Mouse (Mus musculus) thymus, postnatal 14 days (tissue): ENCODE data around the gene Rap1gap2.

Source experiments
- DNase-seq: peaks from one replicate; pipeline ENCODE4 v3.0.0; 2021

Rap1gap2 gene

DNA sequence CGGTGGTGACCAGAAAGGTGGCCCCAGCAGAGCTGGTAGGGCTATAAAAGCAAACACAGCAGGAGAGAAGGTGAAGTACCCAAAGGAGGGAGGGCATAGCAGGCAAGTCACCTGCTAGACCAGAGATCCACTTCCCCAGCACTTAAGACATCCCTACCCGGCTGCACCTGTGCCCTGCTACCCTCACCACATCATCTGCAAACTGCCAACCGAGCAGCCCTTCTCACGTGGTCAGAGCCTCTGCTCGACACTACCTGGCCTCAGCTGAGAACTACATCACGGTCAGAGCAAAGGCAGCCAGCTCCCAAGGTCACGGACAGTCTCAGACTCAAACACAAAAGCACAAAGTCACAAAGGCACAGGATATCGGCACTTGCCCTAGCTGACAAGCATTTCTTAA, 116.8 kb downstream of the Rap1gap2 start:
- DNase-seq: no peak

DNA sequence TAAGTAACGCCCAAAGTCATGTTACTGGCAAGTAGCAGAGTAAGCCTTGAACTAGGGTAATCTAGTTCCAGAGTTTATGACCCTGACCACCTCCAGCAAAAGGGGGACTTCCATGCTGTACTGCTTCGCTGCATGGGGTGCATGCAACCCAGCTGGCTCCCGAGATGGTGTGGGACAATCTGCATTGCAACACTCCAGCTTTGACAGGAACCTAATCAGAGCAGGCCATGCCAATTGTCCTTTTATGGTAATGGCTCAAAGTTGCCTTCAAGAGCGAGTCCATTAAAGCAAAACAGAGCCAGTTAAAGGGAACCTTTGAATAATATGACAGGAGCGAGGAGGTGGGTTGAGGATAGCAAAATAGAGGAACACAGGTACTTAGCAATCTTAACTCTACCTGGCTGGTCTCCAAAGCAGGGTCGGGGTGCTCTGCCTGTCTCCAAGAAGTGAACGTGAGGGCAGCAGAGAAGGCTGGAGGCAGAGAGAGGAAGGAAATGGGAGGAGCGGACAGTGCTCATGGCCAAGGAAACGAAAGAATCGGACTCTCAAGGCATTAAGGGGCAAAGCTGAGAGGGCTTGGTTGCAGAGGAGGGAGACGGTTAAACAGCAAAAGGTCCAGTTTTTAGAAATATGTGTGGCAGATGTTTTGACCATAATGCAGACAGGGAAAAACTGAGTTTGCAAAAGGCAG, 117.4 kb downstream of the Rap1gap2 start:
- DNase-seq: no peak

DNA sequence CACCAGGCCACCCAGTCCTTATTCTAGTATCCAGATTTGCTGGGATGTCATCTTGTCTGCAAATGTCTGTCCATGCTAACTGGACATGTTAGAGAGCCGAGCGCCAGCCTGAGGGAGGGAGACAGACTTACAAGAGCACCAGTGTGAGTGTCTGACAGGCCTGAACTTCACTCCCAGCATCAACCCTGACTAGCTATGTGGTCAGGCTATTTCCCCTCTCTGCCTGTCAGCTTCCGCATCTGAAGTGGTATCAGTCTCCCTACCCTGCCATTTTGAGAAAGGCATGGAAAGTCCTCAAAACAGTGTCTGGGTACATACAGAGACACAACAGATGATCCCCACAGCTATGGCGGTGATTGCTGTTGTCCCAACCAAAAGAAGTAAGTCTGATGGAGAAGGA, 119.6 kb downstream of the Rap1gap2 start:
- DNase-seq: no peak

DNA sequence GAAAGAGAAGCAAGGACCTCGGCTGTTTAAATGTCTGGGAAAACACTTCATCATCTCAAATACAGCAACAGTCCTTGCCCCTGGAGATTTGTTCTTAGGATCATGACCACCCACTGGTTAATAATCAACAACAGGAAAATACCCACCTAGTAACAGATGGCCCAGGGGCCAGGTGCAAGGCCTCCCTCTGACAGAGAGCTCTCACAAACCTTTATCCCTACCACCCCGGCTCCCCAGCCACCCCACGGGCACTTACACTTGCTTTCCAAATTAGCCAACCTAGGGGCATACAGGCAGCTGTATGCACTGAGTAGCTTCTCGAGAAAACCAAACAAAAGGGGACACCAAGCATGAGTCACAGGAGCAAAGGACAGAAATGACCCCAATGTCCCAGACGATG, 121.5 kb downstream of the Rap1gap2 start:
- DNase-seq: no peak

DNA sequence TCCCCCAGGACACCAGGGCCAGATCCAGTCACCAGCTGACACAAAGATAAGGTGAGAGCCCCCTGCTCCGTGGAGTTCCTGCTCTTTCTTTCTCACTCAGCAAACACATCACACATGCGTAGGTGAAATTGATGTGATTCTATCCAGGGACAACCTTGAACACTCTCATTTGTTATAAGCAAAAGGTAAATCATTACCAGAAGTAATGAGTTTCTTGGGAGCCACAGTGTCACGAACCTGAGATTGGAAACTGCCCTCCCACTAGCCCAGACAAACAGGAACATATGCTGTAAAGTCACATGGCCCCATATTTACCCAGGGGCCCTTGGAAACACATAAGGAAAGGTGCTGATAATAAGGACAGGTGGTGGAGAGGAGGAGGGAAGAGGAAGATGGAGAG, 122.8 kb downstream of the Rap1gap2 start:
- DNase-seq: no peak

DNA sequence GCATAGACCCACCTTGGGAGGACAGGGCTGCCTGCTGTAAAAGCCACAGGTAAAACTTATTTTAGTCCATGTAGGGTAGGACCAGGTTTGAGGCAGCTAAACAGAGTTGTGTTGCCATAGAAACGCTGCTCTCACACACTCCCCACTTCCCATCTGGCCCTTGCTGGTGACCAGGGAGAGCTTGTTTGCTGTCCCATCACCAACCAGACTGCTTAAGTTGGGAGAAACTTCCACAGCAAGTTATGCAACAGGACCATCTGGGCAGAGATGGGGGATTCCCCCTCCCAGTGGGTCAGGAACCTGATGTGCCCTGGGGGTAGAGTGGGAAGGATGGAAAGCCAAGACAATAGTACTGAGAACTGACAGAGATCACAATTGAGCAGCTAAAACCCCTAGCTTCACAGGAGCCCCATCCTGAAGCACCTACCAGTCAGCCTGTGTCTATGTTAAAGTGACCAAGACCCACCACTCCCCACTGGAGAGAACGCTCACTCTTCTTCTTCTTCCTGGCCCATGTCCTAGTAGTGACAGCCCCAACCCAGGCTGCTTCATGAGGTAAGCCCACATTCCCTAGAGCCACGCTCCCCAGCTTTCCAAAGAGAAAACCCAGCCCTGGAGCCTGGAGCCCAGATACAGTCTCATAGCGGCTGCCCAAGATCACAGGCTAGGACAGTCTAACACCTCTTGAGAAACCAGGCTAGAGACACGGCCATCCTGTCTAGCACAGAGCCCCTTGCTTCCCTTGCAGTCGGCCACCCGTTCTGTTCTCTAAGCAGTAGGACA, 125.1 kb downstream of the Rap1gap2 start:
- DNase-seq: no peak

DNA sequence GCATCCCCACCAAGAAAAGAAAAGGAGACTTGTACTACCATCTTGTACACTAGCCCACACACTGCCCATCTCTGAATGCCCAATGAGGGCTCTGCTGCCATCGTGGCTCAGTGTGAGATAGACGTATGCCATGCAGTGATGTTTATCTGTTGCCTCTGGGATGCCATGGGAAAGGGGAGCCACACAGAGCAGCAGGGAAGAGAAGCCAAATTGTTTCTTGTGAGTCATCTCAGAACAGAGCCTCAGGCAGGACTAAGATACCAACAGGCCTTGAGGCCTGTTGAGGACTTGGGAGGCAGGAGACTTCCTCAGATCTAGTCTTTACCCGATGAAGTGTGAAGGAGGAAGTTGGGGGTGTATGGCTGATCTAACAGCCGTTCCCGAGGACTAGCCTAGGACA, 126.8 kb downstream of the Rap1gap2 start:
- no peak for DNase-seq

DNA sequence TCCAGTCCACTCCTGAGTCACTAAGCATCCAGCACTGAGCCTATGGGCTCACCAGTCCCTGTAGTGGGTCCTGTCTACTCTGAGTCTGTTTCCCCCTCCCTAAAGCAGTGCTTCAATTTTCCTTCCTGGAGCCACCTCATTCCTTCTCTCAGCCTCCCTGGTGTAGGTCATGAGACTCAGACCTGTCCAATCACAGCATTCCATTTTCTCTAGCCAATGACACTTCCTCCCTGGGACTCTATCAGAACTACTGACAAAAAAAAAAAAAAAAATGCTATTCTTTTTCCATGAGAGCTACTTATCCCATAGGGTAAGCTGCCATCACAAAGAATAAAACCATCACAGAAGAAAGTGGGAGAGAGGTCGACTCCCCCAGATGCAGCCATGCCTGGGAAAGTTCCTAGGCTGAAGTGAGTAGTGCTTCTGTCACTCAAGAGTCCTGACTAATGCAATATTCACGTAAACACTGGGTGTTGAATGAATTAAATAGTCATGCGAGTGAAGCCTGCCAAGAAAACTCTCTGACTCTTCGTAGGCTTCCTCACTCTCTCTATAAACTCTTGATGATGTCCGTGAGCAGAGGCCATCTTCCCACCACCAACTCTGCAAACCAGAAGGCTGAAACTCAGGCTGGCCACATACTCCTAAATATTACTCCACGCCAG, 127.4 kb downstream of the Rap1gap2 start:
- no peak for DNase-seq

DNA sequence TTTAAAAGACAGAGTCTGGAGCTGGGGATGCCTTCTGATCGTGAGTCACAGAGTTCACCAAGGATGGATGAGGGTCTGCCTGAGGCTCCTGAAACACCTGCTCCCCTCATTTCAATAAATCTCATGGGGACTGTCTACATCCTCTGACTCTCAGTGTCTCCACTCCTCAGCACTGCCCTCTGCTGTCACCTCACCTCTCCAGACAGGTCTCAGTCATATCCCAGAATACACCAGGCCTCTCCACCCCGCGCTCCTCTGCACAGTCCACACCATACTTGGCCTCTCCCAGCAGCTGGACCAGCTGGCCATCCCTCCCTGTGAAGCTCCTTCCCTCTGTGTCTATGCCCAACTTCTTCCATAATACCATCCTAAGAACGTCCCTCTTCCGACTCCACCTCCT, 128.9 kb downstream of the Rap1gap2 start:
- DNase-seq: peak; percentile 17

DNA sequence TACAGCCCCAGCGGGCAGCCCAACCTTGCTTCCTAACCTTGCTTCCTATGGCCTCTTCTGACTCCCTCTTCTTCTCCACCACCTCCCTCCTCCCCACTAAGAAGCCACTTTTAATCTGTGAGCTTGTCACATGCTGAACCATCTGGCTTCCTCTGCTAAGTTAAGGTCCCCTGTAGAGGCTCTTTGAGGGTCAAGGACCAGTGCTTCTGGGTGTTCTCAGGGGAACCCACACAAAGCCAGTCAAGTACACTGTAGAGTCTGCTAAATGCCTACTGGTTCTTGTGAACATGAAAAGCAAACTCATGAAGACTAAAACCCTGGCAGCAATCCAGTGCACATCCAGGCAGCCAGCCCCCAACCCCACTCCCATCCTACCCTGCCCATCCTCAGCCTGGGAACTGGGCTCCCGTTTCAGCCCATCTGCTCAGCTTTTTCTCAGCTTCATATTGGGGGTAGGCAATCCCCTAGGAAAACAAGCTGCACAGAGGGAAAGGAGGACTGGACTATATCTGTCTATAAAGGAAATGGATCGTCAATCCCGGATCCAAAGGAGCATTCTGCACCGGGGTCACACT, 130.9 kb downstream of the Rap1gap2 start:
- no peak for DNase-seq

DNA sequence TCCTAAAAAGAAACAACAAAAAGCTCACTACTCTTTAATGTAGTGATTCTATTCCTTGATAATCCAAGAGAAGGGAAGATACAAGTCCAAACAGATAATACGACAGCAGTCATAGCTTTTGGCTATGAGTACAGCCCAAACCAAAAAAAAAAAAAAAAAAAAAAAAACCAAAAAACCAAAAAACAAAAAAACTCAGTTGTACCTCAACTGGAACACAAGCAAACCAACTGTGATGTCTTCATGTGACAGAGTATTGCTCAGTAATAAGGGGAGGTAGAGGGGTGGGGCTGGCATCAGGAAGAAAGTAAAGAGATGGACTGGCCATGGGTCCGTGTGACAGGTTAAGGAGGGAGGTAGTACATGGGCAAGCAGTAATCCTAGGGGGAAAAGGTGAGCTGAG, 131.8 kb downstream of the Rap1gap2 start:
- DNase-seq: no peak

DNA sequence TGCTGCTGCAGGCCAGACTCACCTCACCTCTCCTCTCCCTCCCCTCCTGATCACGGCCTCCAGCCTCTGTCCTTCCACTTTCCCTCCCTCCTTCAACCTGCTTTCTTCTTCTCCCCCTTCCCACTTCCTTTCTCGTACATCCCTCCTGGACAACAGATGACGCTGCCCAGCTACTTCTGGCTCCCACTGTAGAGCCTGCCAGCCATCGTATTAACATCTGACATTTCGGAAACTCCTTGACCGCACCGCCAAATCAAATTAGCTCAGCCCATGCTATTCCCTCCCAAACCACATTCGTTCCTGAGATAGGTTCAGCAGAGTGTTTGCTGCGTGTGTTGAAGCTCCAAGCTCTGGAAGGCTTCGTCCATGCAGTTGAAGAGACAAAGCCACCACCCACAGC, 138.0 kb downstream of the Rap1gap2 start:
- no peak for DNase-seq

DNA sequence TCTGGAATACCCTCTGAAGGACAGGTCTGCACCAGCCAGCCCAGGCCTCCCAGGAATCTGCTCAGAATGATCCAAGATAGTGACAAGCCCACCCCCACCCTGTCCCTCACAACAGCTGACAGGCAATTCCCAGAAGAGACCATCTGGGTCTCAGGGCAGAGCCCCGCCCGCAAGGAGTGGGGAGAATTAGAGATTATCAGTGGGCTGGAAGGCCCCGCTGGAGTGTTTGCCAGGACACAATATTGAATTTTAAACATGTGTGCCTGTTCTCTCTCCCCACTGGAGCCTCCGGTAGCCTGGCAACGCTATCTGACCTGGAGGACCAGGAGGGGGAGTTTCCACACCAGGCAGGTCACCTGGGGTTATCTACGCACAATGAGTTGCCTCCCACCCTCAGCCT, 142.5 kb downstream of the Rap1gap2 start:
- no peak for DNase-seq

DNA sequence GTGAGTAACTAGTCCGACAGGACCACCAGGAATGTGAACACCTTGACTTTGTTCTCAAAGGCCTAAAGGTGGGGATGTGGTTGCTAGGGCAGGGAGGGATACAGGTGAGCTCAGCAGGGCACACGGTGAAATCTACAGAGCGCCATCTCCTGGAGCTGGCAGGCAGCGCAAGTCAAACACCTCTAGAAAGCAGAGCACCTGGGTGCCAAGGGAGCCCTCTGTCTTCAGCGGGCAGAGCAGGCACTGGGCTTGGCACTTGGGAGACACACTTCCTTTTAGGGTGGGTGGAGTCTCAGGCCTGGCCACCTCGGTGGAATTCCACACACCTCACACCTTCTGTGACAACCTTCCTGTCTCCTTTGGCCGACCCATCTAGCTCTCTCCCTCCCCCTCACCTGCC, 145.0 kb downstream of the Rap1gap2 start:
- peak; percentile 34 for DNase-seq

DNA sequence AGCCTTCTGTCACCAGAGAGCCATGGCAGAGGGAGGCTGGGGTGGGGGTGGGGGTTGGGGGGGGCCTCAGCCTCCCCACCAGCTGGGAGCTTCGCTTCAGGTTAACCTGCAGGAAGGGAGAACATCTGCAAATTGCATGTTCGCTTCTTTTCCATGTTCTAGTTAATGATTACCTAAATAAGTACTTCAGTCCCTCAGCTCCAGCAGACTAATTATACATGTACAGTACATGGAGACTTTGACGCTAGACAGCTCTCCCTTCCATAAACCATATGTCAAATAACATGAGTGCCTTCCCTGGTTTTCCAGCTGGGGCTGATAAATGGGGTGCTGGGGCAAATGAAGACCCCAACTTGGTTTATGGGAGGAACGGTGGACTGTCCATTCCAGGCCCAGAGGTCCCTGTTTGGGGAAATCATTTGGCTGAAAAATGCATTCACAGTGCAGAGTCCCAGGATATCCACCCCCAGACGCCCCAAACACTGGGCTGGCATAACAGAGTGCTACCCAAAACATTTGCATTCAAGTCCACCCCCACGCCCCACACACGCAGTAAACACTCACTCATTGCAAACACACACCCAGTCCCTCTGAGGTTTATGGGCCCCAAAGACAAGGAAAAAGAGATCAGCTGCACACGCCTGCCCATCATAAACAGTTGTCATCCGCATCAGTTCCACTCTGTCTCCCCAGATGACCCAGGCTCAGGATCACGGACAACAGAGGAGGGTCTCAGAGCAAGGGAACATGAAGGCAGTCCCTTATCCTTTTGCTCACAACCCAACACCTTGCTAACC, 146.3 kb downstream of the Rap1gap2 start:
- DNase-seq: no peak

DNA sequence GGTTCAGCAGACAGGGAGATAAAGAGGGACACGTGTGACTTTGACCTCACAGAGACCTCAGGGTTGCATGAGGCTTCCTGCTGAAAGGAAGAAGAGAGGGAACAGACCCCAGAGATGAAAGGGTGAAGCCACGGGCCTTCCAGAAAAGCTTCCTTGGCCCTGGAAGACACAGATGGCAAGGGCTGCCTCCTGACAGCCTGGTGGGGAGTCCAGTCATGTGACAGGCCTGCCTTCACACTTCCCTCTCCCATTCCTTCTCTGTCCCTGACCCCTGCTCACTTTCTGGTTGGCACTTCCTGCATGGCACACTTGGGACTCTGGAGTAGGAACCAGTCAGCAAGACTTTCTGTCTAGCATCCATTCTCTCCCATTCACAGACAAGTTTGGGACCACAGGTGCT, 148.1 kb downstream of the Rap1gap2 start:
- no peak for DNase-seq

DNA sequence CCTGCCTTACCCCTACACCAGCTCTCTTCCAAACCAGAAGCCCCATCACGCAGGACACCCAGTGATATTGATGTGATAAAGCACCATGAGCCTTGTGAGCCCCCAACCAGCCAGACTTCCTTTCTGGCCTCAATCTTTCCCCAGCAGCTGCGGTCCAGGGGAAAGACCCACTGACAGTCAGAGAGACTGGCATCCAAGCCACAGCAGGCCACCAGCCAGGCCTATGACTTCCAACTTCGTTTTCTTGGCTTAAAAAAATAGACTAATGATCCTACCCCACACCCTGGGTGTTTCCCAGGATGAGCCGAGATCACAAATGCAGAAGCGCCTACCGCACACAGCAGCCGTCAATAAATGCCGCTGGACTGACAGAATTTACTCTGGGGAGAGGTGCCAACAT, 151.1 kb downstream of the Rap1gap2 start:
- no peak for DNase-seq

DNA sequence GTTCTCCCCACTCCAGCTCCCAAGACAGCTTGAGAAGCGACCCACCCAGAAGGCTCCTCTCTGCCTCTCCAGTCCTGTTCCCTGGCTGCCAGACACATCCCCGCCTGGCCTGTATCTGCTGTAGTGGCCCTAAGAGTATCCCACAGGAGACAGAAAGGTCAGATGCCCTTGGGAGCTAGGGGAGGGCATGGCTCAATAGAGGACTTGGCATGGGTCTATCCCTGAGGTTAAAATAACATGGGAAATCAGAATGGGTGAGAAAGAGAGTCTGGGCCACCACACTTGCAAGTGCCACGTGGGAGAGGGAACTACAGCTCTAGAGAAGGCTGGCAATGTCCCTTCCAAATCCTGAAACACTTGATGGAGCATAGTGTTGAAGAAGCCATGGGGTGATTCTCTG, 152.3 kb downstream of the Rap1gap2 start:
- DNase-seq: no peak

DNA sequence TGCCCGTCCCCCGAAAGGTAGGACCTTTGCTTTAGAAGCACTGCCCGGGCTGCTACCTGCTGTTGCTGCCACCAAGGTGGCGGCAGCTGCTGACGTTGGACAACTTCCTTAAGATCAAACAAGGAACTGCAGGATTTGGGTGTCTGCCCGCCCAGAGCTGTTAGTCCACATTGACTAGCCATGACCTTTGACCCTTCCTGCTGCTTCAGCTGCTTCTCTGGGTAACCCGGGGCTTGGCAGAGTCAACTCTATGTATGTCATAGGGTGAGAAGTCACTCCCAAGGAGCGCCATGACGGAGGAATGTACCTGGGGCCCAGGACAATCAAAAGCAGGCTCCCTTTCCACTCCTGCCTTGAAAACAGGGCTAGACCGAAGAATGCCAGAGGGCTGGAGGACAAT, 153.5 kb downstream of the Rap1gap2 start:
- DNase-seq: no peak

DNA sequence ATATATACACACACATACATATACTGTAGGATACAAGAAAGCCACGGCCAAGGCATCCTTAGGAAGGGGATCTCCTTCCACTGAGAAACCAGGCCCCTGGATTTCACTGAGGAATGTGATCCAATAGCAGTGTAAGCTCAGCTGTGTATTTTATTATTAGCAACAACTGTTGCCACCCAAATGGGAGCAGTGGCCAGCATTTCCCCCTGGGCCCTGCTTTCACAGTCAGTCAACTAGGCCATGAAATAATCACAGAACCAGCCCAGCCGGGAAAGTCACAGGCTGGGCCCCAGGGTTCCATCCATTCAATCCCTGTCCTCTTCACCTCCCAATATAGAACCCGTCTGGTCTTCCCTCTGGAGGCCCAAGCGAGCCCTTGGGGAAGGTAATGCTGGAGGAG, 162.2 kb downstream of the Rap1gap2 start:
- no peak for DNase-seq

DNA sequence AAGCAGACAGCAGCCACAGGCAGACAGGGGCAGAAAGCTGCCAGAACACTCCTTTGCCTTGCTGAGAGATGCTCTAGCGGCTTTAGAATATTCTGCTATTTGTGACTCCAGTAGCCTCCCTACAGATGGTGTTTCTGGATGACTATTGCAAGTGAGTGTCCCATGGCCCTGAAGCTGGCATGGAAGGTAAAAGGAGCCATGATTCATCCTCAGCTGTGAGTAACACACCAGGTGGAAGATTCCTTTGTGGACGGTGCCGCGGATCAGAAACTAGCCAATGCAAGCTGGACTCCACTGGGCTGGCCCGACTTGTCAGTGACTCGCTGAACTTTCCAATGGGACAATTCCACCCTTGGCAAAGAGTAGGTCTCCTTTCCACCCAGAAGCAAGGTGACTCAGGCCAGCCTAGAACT, 162.7 kb downstream of the Rap1gap2 start:
- no peak for DNase-seq

DNA sequence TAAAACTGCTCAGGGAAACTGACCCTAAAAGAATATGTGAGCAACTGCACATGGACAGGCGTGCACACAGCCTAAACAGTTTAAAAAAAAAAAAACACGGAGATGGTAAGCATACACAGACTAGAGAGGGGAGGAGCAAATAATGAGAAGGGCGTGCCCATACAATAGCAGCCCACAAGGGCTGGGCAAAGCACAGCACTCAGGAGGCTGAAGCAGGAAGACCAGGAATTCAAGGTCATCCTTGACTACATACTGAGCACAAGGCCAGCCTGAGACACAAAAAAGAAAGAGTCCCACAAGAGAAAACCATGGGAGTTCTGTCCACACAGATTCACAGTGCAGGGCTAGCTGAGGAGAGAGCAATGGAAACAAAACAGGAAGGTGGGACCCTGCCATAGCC, 165.1 kb downstream of the Rap1gap2 start:
- DNase-seq: no peak

DNA sequence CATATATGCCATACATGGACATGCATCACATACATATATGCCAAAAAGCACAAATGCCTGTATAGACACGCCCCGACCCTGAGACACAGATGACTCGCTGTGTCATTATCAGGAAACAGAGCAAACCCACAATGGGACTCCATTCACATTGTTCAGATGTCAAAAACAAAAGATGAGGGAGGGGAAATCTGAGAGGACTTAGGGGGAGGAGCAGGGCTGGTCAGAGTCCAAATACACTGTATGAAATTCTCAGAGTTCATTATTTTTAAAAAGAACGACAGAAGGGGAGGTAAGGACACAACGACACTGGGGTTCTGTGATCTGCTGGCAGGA, 166.8 kb downstream of the Rap1gap2 start:
- DNase-seq: no peak
